Mouse (Mus musculus) stomach, embryonic 15.5 days (tissue): ENCODE results near the gene Retsat. TPM values are rescaled to one million over a fixed set of nuclear protein-coding genes. Genes with fewer than 3 reads are reported as not detected.

ENCODE experiments used
- ATAC-seq: fragments of 200-750 bp; cut with Nextera tagmentation; 2 replicates; pipeline ENCODE4 v1.8.0; 2017; ENCODE audit warnings: low read depth, moderate number of reproducible peaks, moderate TSS enrichment; ENCODE audit not compliant: insufficient read depth, low FRiP score
- H3K27ac ChIP-seq: fragments of 300-500 bp; sonication (generic); 2 replicates; pipeline ENCODE4 v1.5.1; 2015; ENCODE audit warnings: mild to moderate bottlenecking, inconsistent platforms
- H3K27me3 ChIP-seq: fragments of 300-500 bp; sonication (generic); replicated peaks from 2 replicates; pipeline ENCODE4 v1.6.1; 2015; ENCODE audit warnings: inconsistent platforms
- H3K36me3 ChIP-seq: fragments of 300-500 bp; sonication (generic); 2 replicates; pipeline ENCODE4 v1.6.1; 2015; ENCODE audit warnings: inconsistent platforms
- H3K4me1 ChIP-seq: fragments of 300-500 bp; sonication (generic); 2 replicates; pipeline ENCODE4 v1.6.1; 2015; ENCODE audit warnings: inconsistent platforms
- H3K4me2 ChIP-seq: fragments of 300-500 bp; sonication (generic); 2 replicates; pipeline ENCODE4 v1.6.1; 2015; ENCODE audit warnings: mild to moderate bottlenecking, inconsistent platforms
- H3K4me3 ChIP-seq: fragments of 300-500 bp; sonication (generic); replicated peaks from 2 replicates; pipeline ENCODE4 v1.5.1; 2015; ENCODE audit warnings: inconsistent platforms
- H3K9ac ChIP-seq: fragments of 300-500 bp; sonication (generic); 2 replicates; pipeline ENCODE4 v1.6.1; 2015; ENCODE audit warnings: inconsistent platforms
- H3K9me3 ChIP-seq: fragments of 300-500 bp; sonication (generic); 2 replicates; pipeline ENCODE4 v1.6.1; 2016; ENCODE audit warnings: inconsistent platforms
- WGBS: fragments of 180-500 bp; shearing (Covaris S2); methylation state at CpG from one replicate; pipeline ENCODE4 v1.1.7; 2015; 5-methylcytosine and 5-hydroxymethylcytosine counted together
- polyA plus RNA-seq: library from polyadenylated mRNA; unstranded; fragments of >200 nt; fragmentation: Nextera tagmentation; extraction: Ambion mirVana; gene quantifications from 2 replicates; pipeline ENCODE4 v1.2.1, GENCODE M21; 2015

Gene Retsat
- polyA plus RNA-seq, 1 experiment from 2014 or later, result 21.5 TPM

DNA sequence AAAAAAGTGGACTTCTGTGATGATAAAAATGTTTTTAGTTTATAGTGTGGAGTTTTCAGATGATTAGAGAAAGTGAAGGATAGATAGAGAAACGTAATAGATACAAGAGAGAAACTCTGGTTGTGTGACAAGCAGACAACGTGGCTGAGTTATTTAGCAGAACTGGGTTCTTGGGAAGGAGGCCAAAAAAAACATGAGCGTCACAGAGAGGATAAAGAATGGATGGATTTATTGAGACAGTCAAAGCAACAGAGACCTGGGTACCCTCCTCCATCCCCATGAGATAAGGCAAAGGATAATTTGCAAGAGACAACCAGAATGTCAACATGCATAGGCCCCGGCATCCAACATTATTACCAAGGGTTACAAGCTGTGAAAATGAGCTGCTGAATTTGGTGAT is 12.0 kb downstream of the Retsat start:
- Histone ChIP-seq H3K27me3 (no peaks in the 10 kb centered on the region), H3K9ac (no peak overlapping the region), H3K27ac (no peak overlapping the region), H3K9me3 (no peaks in the 10 kb centered on the region), H3K4me3 (no peak overlapping the region), H3K4me2 (no peak overlapping the region), H3K4me1 (peaks cover 9% of the 10 kb centered on the region), H3K36me3 (peaks cover 44% of the 10 kb centered on the region)
- no peak for ATAC-seq
- WGBS, result 63% methylated on average over 4 of the region's 4 CpGs

DNA sequence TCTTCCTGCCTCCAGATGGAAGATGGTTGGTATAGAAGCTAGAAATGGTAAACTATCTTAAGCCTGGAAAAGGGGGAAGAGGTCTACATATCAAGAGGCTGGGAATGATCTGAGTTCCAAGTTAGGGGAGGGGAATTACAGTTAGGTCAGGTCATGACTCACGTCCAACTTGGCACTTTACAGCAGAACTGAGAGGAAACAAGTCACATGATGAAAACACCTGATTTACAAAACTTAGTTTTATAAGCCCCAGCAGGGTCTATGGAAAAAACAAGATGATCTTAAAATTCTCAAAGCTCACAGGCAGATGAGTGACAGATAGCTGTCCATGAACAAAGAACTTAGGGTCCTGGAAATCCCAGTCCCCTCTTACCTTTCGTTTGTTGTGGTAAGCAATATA is 16.9 kb downstream of the Retsat start:
- Histone ChIP-seq H3K36me3 (peaks cover 15% of the 10 kb centered on the region; the same call in 1 of the 2 replicates), H3K27me3 (no peaks in the 10 kb centered on the region), H3K9ac (0 out of 2 replicates have a peak overlapping the region, but pooled peaks have one; percentile 56), H3K4me1 (peaks cover 19% of the 10 kb centered on the region), H3K4me3 (peak overlapping the region; percentile 73), H3K4me2 (peak overlapping the region; percentile 90), H3K27ac (no peak overlapping the region), H3K9me3 (no peaks in the 10 kb centered on the region)
- WGBS, result 51% methylated on average over 2 of the region's 2 CpGs
- ATAC-seq, result no peak

DNA sequence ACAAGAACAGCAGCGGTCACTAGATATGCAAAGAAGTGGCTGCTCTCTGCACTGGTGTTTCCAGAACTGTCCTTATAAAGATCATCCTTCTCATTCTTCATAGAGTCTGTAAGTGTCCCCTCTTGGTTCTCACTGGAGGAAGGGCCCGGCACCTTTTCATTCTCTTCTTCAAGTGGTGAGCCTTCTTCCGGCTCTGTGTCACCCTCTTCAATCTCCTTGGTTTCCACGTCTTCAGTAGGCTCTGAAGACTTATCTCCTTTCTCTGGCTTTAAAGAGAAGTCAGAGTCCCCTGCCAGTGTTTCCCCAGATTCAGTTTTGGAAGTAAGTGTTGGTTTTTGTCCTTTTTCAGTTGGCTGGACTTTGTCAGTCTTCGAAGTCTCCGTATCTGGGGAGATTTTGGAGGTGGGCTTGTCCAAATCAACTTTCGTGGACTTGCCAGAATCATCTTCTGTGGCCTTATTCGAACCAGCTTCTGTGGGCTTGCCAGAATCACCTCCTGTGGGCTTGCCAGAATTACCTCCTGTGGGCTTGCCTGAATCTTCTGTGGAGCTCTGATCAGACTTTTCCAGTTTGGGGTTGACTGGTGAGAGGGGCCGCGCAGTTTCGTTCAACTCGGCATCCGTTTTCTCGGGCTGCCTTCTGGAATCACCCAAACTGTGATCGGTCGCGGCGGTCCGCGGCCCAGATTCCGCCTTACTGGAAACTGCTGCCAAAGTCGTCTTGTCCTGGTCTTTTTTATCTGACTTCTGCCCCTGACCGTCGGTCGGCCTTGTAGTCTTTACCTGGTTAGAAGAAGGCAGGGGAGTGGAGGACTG is 17.5 kb downstream of the Retsat start:
- 0 out of 2 replicates have a peak overlapping the region, but pooled peaks have one; percentile 8 for H3K27ac ChIP-seq
- peaks cover 19% of the 10 kb centered on the region for H3K4me1 ChIP-seq
- no peak for ATAC-seq

DNA sequence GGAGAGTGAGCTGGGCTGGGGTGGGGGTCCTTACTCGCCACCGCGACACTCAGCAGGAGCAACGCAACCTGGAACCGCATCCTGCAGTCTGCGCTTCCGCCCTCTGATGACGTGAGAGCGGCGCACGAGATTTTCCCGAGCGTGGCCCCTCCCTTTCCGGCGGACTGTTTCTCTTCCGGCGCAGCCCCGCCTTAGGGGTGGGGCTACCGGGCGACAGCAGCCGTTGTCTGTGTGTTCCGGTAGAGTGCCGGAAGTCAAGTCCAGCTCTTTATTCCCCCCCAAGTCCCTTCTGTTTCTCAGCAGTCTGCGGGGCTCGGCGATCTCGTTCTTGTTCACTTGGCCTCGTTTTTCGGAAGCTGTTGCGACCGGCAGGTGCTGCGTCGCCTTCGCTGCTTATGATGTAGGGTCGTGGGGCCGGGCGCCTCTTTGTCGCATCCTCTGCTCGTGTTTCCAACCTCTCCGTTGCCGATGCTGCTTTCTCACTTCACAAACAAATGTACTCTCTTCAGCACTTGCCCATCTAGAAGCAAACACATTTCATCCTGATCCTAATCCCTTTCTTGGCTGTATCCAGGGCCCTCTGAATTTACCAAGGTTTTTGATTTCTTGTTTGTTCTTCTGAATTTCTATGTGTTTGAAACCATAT is 18.5 kb downstream of the Retsat start, which contains the start of gene Tgoln1:
TSS of gene Tgoln1 (minus strand) at position 358 of the 646 bp plus-strand sequence.
- WGBS, result under 1% methylated on average over 41 of the region's 41 CpGs
- ATAC-seq, result peak; percentile 93

More for the DNA sequence above, 17.5 kb downstream of the Retsat start:
- 19% methylated on average over 25 of the region's 25 CpGs for WGBS
- Histone ChIP-seq H3K9me3 (no peaks in the 10 kb centered on the region), H3K4me2 (peak overlapping the region; percentile 90), H3K27me3 (no peaks in the 10 kb centered on the region), H3K36me3 (peaks cover 10% of the 10 kb centered on the region; the same call in 1 of the 2 replicates), H3K4me3 (peak overlapping the region; percentile 73), H3K9ac (peak overlapping the region; percentile 56)

DNA sequence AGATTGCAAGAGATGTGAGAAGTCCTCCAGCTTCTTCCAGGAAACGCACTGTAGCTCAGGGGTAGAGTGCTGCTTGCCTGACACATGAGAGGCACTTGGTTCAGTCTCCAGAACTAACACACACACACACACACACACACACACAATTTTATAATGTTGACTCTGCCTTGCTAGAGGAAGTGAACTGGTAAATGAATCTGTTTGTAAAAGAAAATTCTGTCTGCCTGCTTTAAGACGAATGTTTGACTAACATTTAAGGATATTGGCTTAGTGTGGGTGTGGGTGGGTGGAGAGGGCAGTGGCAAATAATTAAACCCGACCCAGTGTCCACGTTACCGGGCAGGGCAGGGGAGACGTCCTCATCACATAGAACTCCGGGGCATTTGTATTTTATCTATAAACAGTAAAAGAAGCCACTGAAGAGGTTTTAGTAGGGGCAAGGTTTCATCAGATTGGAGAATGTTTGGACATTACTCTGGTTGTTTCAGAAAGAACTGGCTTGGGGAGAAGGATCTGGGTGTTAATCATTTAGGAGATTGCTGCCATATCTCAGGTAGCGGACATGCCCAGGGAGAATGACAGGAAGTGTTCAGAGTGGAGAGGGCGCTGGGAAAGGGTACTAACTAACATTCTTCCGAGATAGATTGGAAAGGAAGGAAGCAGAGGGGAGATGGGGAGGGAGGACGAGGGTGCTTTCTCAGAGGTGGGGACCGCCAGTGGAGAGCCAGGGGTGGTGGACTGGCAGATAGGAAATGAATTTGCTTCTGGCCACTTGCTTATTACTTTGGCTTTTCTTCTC is 21.7 kb downstream of the Retsat start:
- ATAC-seq, result peak; percentile 67
- Histone ChIP-seq H3K4me2 (peak overlapping the region; percentile 33), H3K36me3 (no peaks in the 10 kb centered on the region), H3K9ac (no peak overlapping the region), H3K27me3 (no peaks in the 10 kb centered on the region), H3K27ac (peak overlapping the region; percentile 81), H3K4me3 (no peak overlapping the region), H3K4me1 (peaks cover 13% of the 10 kb centered on the region), H3K9me3 (no peaks in the 10 kb centered on the region)
- WGBS, result 24% methylated on average over 12 of the region's 12 CpGs

More for the DNA sequence above, 18.5 kb downstream of the Retsat start, which contains the start of gene Tgoln1:
- Histone ChIP-seq H3K27me3 (no peaks in the 10 kb centered on the region), H3K9ac (peak within 1 kb of the TSS; percentile 56), H3K36me3 (peaks cover 3% of the 10 kb centered on the region; the same call in 1 of the 2 replicates), H3K4me3 (peak within 1 kb of the TSS; percentile 73), H3K4me1 (peaks cover 19% of the 10 kb centered on the region), H3K9me3 (no peaks in the 10 kb centered on the region), H3K27ac (peak within 1 kb of the TSS; percentile 86), H3K4me2 (peak within 1 kb of the TSS; percentile 90)

DNA sequence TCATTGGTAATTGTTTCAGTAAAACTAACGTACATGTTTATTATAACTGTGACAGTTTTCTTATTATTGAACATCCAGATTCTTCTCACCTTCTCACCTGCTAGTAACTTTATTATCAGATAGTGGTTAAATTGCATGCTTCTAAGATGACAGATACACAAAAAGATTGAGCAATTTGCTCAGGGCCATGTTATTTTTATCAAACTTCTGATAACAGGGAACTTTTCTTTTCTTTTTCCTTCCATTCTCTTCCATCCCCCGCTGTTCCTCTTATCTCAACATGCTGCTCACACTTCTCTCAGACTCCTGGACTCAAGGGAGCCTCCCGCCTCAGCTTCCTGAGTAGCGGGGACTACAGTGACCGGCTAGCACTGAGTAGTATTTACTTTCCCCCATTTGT is 22.6 kb downstream of the Retsat start:
- H3K4me1 ChIP-seq, result peaks cover 4% of the 10 kb centered on the region; the same call in 1 of the 2 replicates

DNA sequence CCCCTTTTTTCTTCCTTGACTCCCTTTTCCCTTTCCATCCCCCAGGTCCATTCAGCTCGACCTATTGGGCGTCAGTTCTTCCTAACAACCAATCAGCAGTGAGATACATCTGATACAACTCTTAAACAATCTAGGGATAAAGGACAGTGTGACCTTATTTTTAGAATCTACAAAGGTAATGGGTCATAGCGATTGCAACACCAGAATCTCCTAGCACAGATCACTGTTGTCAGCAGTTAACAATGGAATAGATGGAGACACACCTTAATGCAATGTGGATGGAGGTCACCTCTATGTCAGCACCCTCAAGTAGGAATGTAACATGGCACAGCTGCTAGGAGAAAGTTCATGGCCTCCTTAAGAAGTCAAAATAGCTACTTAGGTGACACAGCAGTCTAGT is 24.6 kb downstream of the Retsat start:
- Histone ChIP-seq H3K27me3 (no peaks in the 10 kb centered on the region), H3K9me3 (no peaks in the 10 kb centered on the region), H3K36me3 (peaks cover 9% of the 10 kb centered on the region; the same call in 1 of the 2 replicates), H3K4me2 (no peak overlapping the region), H3K4me1 (0 out of 2 replicates have a peak, but pooled peaks cover 2% of the 10 kb centered on the region), H3K27ac (no peak overlapping the region), H3K9ac (no peak overlapping the region), H3K4me3 (no peak overlapping the region)
- WGBS, result 38% methylated on average over 3 of the region's 3 CpGs
- ATAC-seq, result no peak

More for the DNA sequence above, 22.6 kb downstream of the Retsat start:
- H3K36me3 ChIP-seq, result no peaks in the 10 kb centered on the region
- WGBS, result 66% methylated on average over 5 of the region's 5 CpGs
- no peak overlapping the region for H3K9ac ChIP-seq
- H3K27ac ChIP-seq, result no peak overlapping the region
- no peak for ATAC-seq
- H3K4me3 ChIP-seq, result no peak overlapping the region
- no peaks in the 10 kb centered on the region for H3K9me3 ChIP-seq
- H3K27me3 ChIP-seq, result no peaks in the 10 kb centered on the region
- H3K4me2 ChIP-seq, result no peak overlapping the region

DNA sequence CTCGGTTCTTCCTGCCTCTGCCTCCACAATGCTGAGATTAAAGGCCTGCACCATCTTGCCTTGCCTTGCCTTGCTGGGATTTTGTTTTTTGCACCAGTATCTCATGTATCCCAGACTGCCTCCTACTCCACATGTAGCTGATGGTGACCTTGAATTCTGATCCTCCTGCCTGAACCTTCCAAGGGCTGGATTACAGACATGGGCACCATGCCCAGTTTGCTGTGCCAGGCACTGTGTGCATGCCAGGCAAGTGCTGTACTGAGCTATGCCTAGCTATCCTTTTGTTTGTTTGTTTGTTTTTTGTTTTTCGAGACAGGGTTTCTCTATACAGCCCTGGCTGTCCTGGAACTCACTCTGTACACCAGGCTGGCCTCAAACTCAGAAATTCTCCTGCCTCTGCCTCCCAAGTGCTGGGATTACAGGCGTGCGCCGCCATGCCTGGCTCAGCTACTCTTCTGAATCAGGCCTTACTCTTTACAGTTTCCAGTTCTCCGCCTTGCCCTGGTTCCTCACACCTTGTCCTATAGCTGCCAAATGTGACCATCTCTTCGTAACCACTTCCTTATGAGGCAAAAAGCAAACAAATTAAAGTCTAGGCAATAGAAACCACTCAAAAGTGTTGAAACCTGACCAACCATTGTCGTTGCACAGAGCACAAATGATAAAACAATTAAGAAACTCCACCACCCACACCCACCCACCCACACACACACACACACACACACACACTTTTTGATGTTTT is 25.6 kb downstream of the Retsat start:
- ATAC-seq, result no peak
- Histone ChIP-seq H3K4me3 (no peak overlapping the region), H3K27me3 (no peaks in the 10 kb centered on the region), H3K27ac (no peak overlapping the region), H3K4me2 (no peak overlapping the region), H3K4me1 (0 out of 2 replicates have a peak, but pooled peaks cover 2% of the 10 kb centered on the region), H3K9ac (no peak overlapping the region), H3K9me3 (no peaks in the 10 kb centered on the region), H3K36me3 (peaks cover 9% of the 10 kb centered on the region; the same call in 1 of the 2 replicates)
- 88% methylated on average over 8 of the region's 8 CpGs for WGBS

DNA sequence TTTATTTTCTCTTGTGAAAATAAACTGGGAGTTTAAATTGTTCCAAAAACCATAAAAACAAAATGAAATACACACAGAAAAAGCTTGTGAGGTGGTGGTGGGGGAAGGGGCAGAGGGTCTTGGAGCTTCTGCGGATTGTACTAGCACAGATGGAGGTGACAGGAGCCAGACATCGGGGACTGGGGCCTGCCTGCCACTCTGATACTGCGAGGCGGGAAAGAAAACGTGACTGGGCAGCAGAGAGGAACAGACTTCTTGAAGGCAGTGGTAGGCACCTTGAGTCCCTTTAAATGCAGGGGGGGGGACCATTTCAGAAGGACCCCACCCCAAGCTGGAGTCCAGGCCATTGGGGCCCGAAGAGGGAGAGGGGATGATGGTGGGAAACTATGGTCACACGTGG is 28.1 kb downstream of the Retsat start:
- no peak overlapping the region for H3K4me3 ChIP-seq

DNA sequence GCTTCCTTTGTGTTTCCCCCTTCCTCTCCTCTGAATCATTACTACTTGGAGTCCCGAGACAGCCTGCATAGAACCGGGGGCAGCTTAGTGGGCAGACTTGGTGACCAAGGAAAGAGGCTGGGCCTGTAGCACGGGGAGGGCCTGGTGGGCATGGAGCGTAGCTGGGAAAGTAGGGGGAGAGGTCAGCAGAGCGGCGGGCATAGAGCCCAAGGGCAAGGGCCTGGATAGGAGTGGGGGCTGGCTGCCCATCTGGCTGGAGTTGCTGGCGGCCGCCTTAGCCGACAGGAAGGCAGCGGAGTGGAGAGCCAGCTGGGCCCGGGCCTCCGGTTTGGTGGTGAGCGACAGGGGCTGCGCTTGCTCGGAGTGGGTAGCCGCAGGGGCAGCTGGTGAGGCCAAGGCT is 29.0 kb downstream of the Retsat start:
- H3K36me3 ChIP-seq, result peaks cover 21% of the 10 kb centered on the region; the same call in 1 of the 2 replicates
- H3K4me2 ChIP-seq, result no peak overlapping the region
- 84% methylated on average over 16 of the region's 16 CpGs for WGBS
- H3K27ac ChIP-seq, result no peak overlapping the region
- no peak for ATAC-seq
- no peaks in the 10 kb centered on the region for H3K9me3 ChIP-seq
- no peaks in the 10 kb centered on the region for H3K27me3 ChIP-seq
- H3K4me1 ChIP-seq, result 0 out of 2 replicates have a peak, but pooled peaks cover 2% of the 10 kb centered on the region
- H3K9ac ChIP-seq, result no peak overlapping the region
- no peak overlapping the region for H3K4me3 ChIP-seq

More for the DNA sequence above, 28.1 kb downstream of the Retsat start:
- WGBS, result 78% methylated on average over 7 of the region's 7 CpGs
- no peak for ATAC-seq
- Histone ChIP-seq H3K36me3 (peaks cover 21% of the 10 kb centered on the region; the same call in 1 of the 2 replicates), H3K9ac (no peak overlapping the region), H3K27ac (no peak overlapping the region), H3K4me1 (0 out of 2 replicates have a peak, but pooled peaks cover 2% of the 10 kb centered on the region), H3K4me2 (no peak overlapping the region), H3K9me3 (no peaks in the 10 kb centered on the region), H3K27me3 (no peaks in the 10 kb centered on the region)

DNA sequence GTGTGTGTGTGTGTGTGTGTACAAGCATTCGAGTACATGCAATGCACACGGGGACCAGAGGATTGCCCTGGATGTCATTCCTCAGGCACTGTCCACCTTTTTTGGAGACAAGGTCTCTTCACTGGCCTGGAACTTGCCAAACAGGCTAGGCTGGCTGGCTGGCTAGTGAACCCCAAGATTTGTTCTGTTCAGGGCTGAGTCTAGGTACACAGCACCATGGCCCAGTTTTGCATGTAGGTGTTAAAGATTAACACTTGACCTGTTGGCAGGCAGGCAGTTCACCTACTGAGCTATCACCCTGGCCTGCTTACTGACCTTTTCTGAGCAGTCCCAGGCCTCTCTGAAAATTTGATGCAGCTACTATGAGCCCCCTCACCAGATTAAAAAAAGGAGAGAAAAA is 32.1 kb downstream of the Retsat start:
- no peaks in the 10 kb centered on the region for H3K9me3 ChIP-seq
- no peak overlapping the region for H3K4me2 ChIP-seq
- no peak overlapping the region for H3K27ac ChIP-seq
- 0 out of 2 replicates have a peak, but pooled peaks cover 2% of the 10 kb centered on the region for H3K4me1 ChIP-seq
- no peak for ATAC-seq
- no peak overlapping the region for H3K4me3 ChIP-seq
- 61% methylated on average over 2 of the region's 2 CpGs for WGBS
- H3K27me3 ChIP-seq, result no peaks in the 10 kb centered on the region
- H3K9ac ChIP-seq, result no peak overlapping the region
- peaks cover 28% of the 10 kb centered on the region for H3K36me3 ChIP-seq
